Comparison of ENCODE assay signal across 17 mouse cellular contexts in genomic region chr1:84550065-84550368, GRCm38 (mm10).
A peak's percentile ranks its signal among the peaks of the same experiment; 100 is the strongest.
DNase-seq lines count a peak whose midpoint lies in the region; ATAC-seq and TF ChIP-seq lines count a peak whose summit lies in the region.
"Had no signal": no experiment of that assay in that cellular context is flagged by ENCODE, and none has a peak within 500 bp of the region (broad histone marks: within the 10 kb centered on the region; RNA-seq: fewer than 3 reads in every experiment).

No protein-coding gene starts in this region.

- WGBS in heart, postnatal 0 days, result 46% methylated on average over 2 of the region's 2 CpGs
- WGBS in heart, embryonic 11.5 days (ENCODE audit: insufficient replicate concordance), result 59% methylated on average over 2 of the region's 2 CpGs
- WGBS in kidney, postnatal 0 days, result 44% methylated on average over 2 of the region's 2 CpGs
- WGBS in limb, embryonic 13.5 days, result 14% methylated on average over 2 of the region's 2 CpGs
- 31% methylated on average over 2 of the region's 2 CpGs for WGBS in neural tube, embryonic 15.5 days

- H3K27me3 ChIP-seq in heart, postnatal 0 days (ENCODE audit: control insufficient read depth, insufficient read depth, low read length), result no peaks in the 10 kb centered on the region
- no peaks in the 10 kb centered on the region for H3K27me3 ChIP-seq in heart, embryonic 11.5 days (ENCODE audit: control insufficient read depth, insufficient read depth, low read length)
- no peaks in the 10 kb centered on the region for H3K27me3 ChIP-seq in kidney, postnatal 0 days (ENCODE audit: insufficient read depth, low read length)
- peaks cover 24% of the 10 kb centered on the region for H3K27me3 ChIP-seq in limb, embryonic 13.5 days
- H3K27me3 ChIP-seq in neural tube, embryonic 15.5 days (replicated peaks), result no peaks in the 10 kb centered on the region
- H3K27me3 ChIP-seq: embryonic facial prominence, embryonic 12.5 days; stomach, embryonic 15.5 days had no signal

- TF ChIP-seq CTCF in heart, postnatal 0 days (IDR thresholded peaks at IDR 0.05; ENCODE audit: low read depth), result no peak
- TF ChIP-seq CTCF in kidney, postnatal 0 days (IDR thresholded peaks at IDR 0.05; ENCODE audit: low read depth), result no peak

- no peak overlapping the region for H3K4me2 ChIP-seq in heart, postnatal 0 days (ENCODE audit: low read depth, low read length)
- no peak overlapping the region for H3K4me2 ChIP-seq in heart, embryonic 11.5 days
- no peak overlapping the region for H3K4me2 ChIP-seq in kidney, postnatal 0 days (ENCODE audit: low read length)
- H3K4me2 ChIP-seq in limb, embryonic 13.5 days (replicated peaks), result no peak overlapping the region
- H3K4me2 ChIP-seq in neural tube, embryonic 15.5 days, result no peak overlapping the region
- H3K4me2 ChIP-seq: embryonic facial prominence, embryonic 12.5 days; stomach, embryonic 15.5 days had no signal

- no peak overlapping the region for H3K4me3 ChIP-seq in heart, postnatal 0 days (ENCODE audit: low read depth, low read length)
- no peak overlapping the region for H3K4me3 ChIP-seq in heart, embryonic 11.5 days (ENCODE audit: low read depth, low read length)
- no peak overlapping the region for H3K4me3 ChIP-seq in kidney, postnatal 0 days (replicated peaks; ENCODE audit: low read depth, low read length)
- H3K4me3 ChIP-seq in limb, embryonic 13.5 days, result no peak overlapping the region
- no peak overlapping the region for H3K4me3 ChIP-seq in neural tube, embryonic 15.5 days (replicated peaks)
- H3K4me3 ChIP-seq: embryonic facial prominence, embryonic 12.5 days; myocyte; stomach, embryonic 15.5 days had no signal

- H3K27ac ChIP-seq in heart, postnatal 0 days (ENCODE audit: low read depth), result peak overlapping the region; percentile 30; the same call in 1 of the 2 replicates
- H3K27ac ChIP-seq in heart, embryonic 11.5 days (ENCODE audit: low read depth, low read length), result no peak overlapping the region
- 0 out of 2 replicates have a peak overlapping the region, but pooled peaks have one; percentile 48 for H3K27ac ChIP-seq in kidney, postnatal 0 days
- peak overlapping the region; percentile 6; the same call in 1 of the 2 replicates for H3K27ac ChIP-seq in limb, embryonic 13.5 days
- peak overlapping the region; percentile 66; the same call in 1 of the 2 replicates for H3K27ac ChIP-seq in neural tube, embryonic 15.5 days (replicated peaks)
- H3K27ac ChIP-seq: embryonic facial prominence, embryonic 12.5 days; stomach, embryonic 15.5 days had no signal

- TF ChIP-seq EP300 in heart, postnatal 0 days (IDR thresholded peaks at IDR 0.05; ENCODE audit: low read depth), result no peak

- H3K4me1 ChIP-seq in heart, postnatal 0 days (ENCODE audit: control insufficient read depth, insufficient read depth), result 0 out of 2 replicates have a peak, but pooled peaks cover 5% of the 10 kb centered on the region
- peaks cover 3% of the 10 kb centered on the region; the same call in 1 of the 2 replicates for H3K4me1 ChIP-seq in heart, embryonic 11.5 days (ENCODE audit: control insufficient read depth, insufficient read depth, low read length)
- H3K4me1 ChIP-seq in kidney, postnatal 0 days (replicated peaks; ENCODE audit: insufficient read depth, low read length), result no peaks in the 10 kb centered on the region
- H3K4me1 ChIP-seq in limb, embryonic 13.5 days, result peaks cover 12% of the 10 kb centered on the region; the same call in 1 of the 2 replicates
- peaks cover 8% of the 10 kb centered on the region; the same call in 1 of the 2 replicates for H3K4me1 ChIP-seq in neural tube, embryonic 15.5 days
- H3K4me1 ChIP-seq: embryonic facial prominence, embryonic 12.5 days; stomach, embryonic 15.5 days had no signal

- no peak overlapping the region for H3K9ac ChIP-seq in heart, postnatal 0 days (replicated peaks; ENCODE audit: low read depth, low read length)
- H3K9ac ChIP-seq in heart, embryonic 11.5 days (ENCODE audit: low read depth, low read length), result no peak overlapping the region
- H3K9ac ChIP-seq in kidney, postnatal 0 days (ENCODE audit: low read depth, low read length), result no peak overlapping the region
- no peak overlapping the region for H3K9ac ChIP-seq in limb, embryonic 13.5 days
- H3K9ac ChIP-seq in neural tube, embryonic 15.5 days (replicated peaks), result no peak overlapping the region
- H3K9ac ChIP-seq: embryonic facial prominence, embryonic 12.5 days; stomach, embryonic 15.5 days had no signal

- H3K36me3 ChIP-seq in heart, postnatal 0 days (replicated peaks; ENCODE audit: control insufficient read depth, insufficient read depth, low read length), result no peaks in the 10 kb centered on the region
- H3K36me3 ChIP-seq in heart, embryonic 11.5 days (ENCODE audit: control insufficient read depth, insufficient read depth, low read length), result no peaks in the 10 kb centered on the region
- no peaks in the 10 kb centered on the region for H3K36me3 ChIP-seq in kidney, postnatal 0 days (ENCODE audit: insufficient read depth, low read length)
- no peaks in the 10 kb centered on the region for H3K36me3 ChIP-seq in limb, embryonic 13.5 days
- H3K36me3 ChIP-seq in neural tube, embryonic 15.5 days, result no peaks in the 10 kb centered on the region
- H3K36me3 ChIP-seq: embryonic facial prominence, embryonic 12.5 days; stomach, embryonic 15.5 days had no signal

- DNase-seq in heart, postnatal 0 days (ENCODE audit: low spot score), result peak; percentile 41
- peak; percentile 55 for DNase-seq in kidney, postnatal 0 days (ENCODE audit: low spot score)
- DNase-seq in kidney, adult 18-20 months, result no peak
- no peak for DNase-seq in adrenal gland, adult 18-20 months (ENCODE audit: low spot score in 2 of 2)
- DNase-seq: adrenal gland, adult 8-10 months; cerebellum, adult 9-10 months; gastrocnemius, postnatal 14 days; lung, adult 18-20 months; lung, postnatal 14 days; midbrain, embryonic 14.5 days; thymus, adult 2 months had no signal

- H3K9me3 ChIP-seq in heart, postnatal 0 days (replicated peaks; ENCODE audit: control insufficient read depth, low read length), result peaks cover 3% of the 10 kb centered on the region
- H3K9me3 ChIP-seq in heart, embryonic 11.5 days (replicated peaks; ENCODE audit: control insufficient read depth, low read length), result no peaks in the 10 kb centered on the region
- no peaks in the 10 kb centered on the region for H3K9me3 ChIP-seq in kidney, postnatal 0 days (replicated peaks; ENCODE audit: low read length)
- H3K9me3 ChIP-seq in limb, embryonic 13.5 days, result no peaks in the 10 kb centered on the region
- no peaks in the 10 kb centered on the region for H3K9me3 ChIP-seq in neural tube, embryonic 15.5 days (replicated peaks)
- H3K9me3 ChIP-seq: embryonic facial prominence, embryonic 12.5 days; stomach, embryonic 15.5 days had no signal

- peak; percentile 44; the same call in 1 of the 2 replicates for ATAC-seq in heart, postnatal 0 days (ENCODE audit: insufficient read depth, low read depth)
- ATAC-seq in heart, embryonic 11.5 days (replicated peaks; ENCODE audit: insufficient number of reproducible peaks, low FRiP score, low TSS enrichment), result no peak
- no peak for ATAC-seq in kidney, postnatal 0 days (replicated peaks; ENCODE audit: low FRiP score, low read depth)
- peak; percentile 79; the same call in 1 of the 2 replicates for ATAC-seq in limb, embryonic 13.5 days (ENCODE audit: low FRiP score, low read depth)
- peak; percentile 42 for ATAC-seq in neural tube, embryonic 15.5 days (ENCODE audit: low FRiP score)

Comparison
In these comparisons a context has a peak if more than half of its experiments do, and no peak if none do; other contexts are left out.
1. ATAC-seq: peak in heart, postnatal 0 days (single experiment), limb, embryonic 13.5 days (single experiment) and neural tube, embryonic 15.5 days (single experiment); none in heart, embryonic 11.5 days (single experiment) and kidney, postnatal 0 days (single experiment).
2. DNase-seq: peak in heart, postnatal 0 days (single experiment) and kidney, postnatal 0 days (single experiment); none in kidney, adult 18-20 months (single experiment) and adrenal gland, adult 18-20 months (0 of 2).